Mouse (Mus musculus) olfactory bulb, adult 2 months (tissue): ENCODE data around the gene B3gntl1.

ENCODE experiments used
- CTCF ChIP-seq: fragments of 200-500 bp; IDR thresholded peaks from 2 replicates; pipeline ENCODE4 v1.5.1; 2012; ENCODE audit warnings: low read depth, mild to moderate bottlenecking, low read length, moderate library complexity; ENCODE audit not compliant: insufficient read depth
- POLR2A ChIP-seq: fragments of 200-500 bp; IDR thresholded peaks from 2 replicates; pipeline ENCODE4 v1.6.1; 2012; ENCODE audit warnings: mild to moderate bottlenecking, low read depth, low read length, moderate library complexity; ENCODE audit not compliant: insufficient read depth

- TF ChIP-seq CTCF (no peak), POLR2A (no peak)
Measured at GRCm38 (mm10) chr11:121676836-121677235, 3.9 kb upstream of the B3gntl1 start.
